Mouse (Mus musculus) retina, embryonic 14.5 days (tissue): Measurements from ENCODE around the gene Angel2.

Experiments used
- DNase-seq: peaks from one replicate; pipeline ENCODE4 v3.0.0-alpha.2; 2015; ENCODE audit warnings: low spot score

The Angel2 gene

GRCm38 (mm10) chr1:190980470-190980869 is 55.6 kb downstream of the Angel2 start:
- no peak for DNase-seq

GRCm38 (mm10) chr1:190981412-190981811 is 56.5 kb downstream of the Angel2 start:
- no peak for DNase-seq

GRCm38 (mm10) chr1:190989437-190990082 is 64.6 kb downstream of the Angel2 start:
- no peak for DNase-seq

- peak; percentile 63 for DNase-seq
These were observed 70.6 kb downstream of the Angel2 start for GRCm38 (mm10) chr1:190995548-190995947.

GRCm38 (mm10) chr1:190996346-190996877 is 71.5 kb downstream of the Angel2 start:
- DNase-seq = peak; percentile 13
